Mouse (Mus musculus) CD4-positive, CD25-positive, alpha-beta regulatory T cell (primary cell): ENCODE measurements around the gene Wdr75. TPM values are rescaled to one million over a fixed set of nuclear protein-coding genes. Genes with fewer than 3 reads are reported as not detected.

Source experiments
- polyA plus RNA-seq: library from polyadenylated mRNA; unstranded; fragments of 100-300 nt; shearing (Covaris generic); gene quantifications from one replicate; pipeline ENCODE4 v1.2.1, GENCODE M21; 2017

The Wdr75 gene
- 55.6 TPM for polyA plus RNA-seq

DNA sequence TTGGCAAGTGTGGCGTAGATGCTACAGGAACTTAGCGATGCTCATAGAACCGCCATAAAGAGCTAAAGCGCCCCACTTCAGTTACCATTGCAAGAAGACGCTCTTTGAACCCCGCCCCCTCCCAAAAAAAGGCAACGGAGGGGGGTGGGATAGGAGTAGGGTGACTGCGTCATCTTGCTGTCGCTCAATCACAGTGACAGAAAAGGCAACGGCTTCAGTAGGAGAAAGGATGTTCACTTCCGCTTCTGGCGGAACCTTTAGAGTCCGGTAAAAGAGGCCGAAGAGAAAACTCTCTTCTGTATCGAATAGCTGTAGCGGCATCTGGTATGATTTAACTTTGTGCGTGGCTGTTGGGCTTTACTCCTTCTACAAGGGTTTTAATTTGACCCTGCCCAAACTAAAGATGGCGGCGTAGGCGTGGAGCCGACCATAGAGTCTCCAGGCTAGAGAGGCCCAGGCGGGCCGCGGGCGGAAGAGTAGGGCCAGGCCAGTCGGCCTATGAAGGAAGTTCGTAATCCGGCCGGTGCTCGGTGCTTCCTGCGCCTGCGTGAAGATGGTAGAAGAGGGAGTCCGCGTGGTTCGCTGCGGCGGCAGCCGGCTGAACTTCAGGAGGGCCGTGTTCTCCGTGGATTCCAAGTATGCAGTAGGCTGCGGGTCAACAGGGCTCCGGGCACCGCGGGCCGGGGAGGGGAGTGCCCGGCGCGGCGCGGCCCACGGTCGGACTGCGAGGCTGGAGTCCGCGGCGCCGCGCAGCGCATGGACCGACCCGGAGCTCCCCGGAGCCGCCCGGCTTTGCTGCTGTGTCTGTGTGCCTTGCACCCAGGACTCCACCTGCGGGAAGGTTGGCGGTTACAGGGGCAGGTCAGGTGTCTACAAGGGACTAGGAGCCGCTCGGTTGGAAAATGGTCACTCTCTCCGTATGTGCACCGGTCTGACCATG, at the start of gene Wdr75:
Gene Wdr75 (plus strand): TSS at position 198 of the 940 bp plus-strand sequence.

Other genes with a start within 250 kb of the Wdr75 start
- not detected for gene Gm5269, start 95.1 kb downstream of the Wdr75 start, polyA plus RNA-seq
- gene Slc40a1, start 131.4 kb downstream of the Wdr75 start, polyA plus RNA-seq, result 4.1 TPM